Mouse (Mus musculus) myocyte (in vitro differentiated cells): ENCODE measurements around the gene Prim2. TPM values are rescaled to one million over a fixed set of nuclear protein-coding genes. Genes with fewer than 3 reads are reported as not detected.

ENCODE experiments used
- H3K27me3 ChIP-seq: one replicate; pipeline ENCODE4 v1.6.1; 2011; ENCODE audit not compliant: control insufficient read depth, insufficient read depth, insufficient read length
- H3K36me3 ChIP-seq: one replicate; pipeline ENCODE4 v1.6.1; 2011; ENCODE audit not compliant: control insufficient read depth, insufficient read depth
- H3K4me2 ChIP-seq: one replicate; pipeline ENCODE4 v1.6.1; 2011; ENCODE audit warnings: low read depth, control low read depth
- H3K4me3 ChIP-seq: one replicate; pipeline ENCODE4 v1.5.1; 2011; ENCODE audit warnings: mild to moderate bottlenecking, control low read depth, moderate library complexity
- H3K79me2 ChIP-seq: one replicate; pipeline ENCODE4 v1.6.1; 2011; ENCODE audit not compliant: control insufficient read depth, insufficient read depth
- H3ac ChIP-seq: one replicate; pipeline ENCODE4 v1.6.1; 2011; ENCODE audit not compliant: control insufficient read depth, insufficient read length
- CEBPB ChIP-seq: IDR thresholded peaks from 2 replicates; pipeline ENCODE4 v1.6.1; 2011; ENCODE audit warnings: mild to moderate bottlenecking, moderate library complexity; ENCODE audit not compliant: poor library complexity, insufficient read depth, severe bottlenecking
- E2F4 ChIP-seq: IDR thresholded peaks from one replicate; pipeline ENCODE4 v1.6.1; 2011; ENCODE audit warnings: mild to moderate bottlenecking, control low read depth, moderate library complexity; ENCODE audit not compliant: insufficient read depth
- MAX ChIP-seq: IDR thresholded peaks from one replicate; pipeline ENCODE4 v1.6.1; 2011; ENCODE audit warnings: low read depth, mild to moderate bottlenecking, control low read depth
- MYOD1 ChIP-seq, 3 experiments: IDR thresholded peaks; one replicate each; pipeline ENCODE4 v1.6.1; 2011; ENCODE audit warnings: control low read depth in 2 of 3, low read depth in 2 of 3, mild to moderate bottlenecking in 2 of 3, moderate library complexity in 1 of 3; ENCODE audit not compliant: insufficient read length in 2 of 3, control insufficient read depth in 1 of 3
- MYOG ChIP-seq, 3 experiments: IDR thresholded peaks; one replicate each; pipeline ENCODE4 v1.6.1; 2011; ENCODE audit warnings: control low read depth in 2 of 3, low read depth in 2 of 3, mild to moderate bottlenecking in 2 of 3; ENCODE audit not compliant: insufficient read length in 2 of 3, control insufficient read depth in 1 of 3, insufficient read depth in 1 of 3
- POLR2A ChIP-seq: IDR thresholded peaks from one replicate; pipeline ENCODE4 v1.6.1; 2011; ENCODE audit warnings: low read depth, mild to moderate bottlenecking, control low read depth, moderate library complexity; ENCODE audit not compliant: insufficient read length
- POLR2AphosphoS2 ChIP-seq: IDR thresholded peaks from one replicate; pipeline ENCODE4 v1.6.1; 2011; ENCODE audit warnings: low read depth, control low read depth; ENCODE audit not compliant: insufficient read length
- REST ChIP-seq: IDR thresholded peaks from one replicate; pipeline ENCODE4 v1.6.1; 2011; ENCODE audit warnings: mild to moderate bottlenecking, control low read depth, moderate library complexity; ENCODE audit not compliant: insufficient read depth, insufficient read length
- SRF ChIP-seq: IDR thresholded peaks from one replicate; pipeline ENCODE4 v1.6.1; 2011; ENCODE audit warnings: low read depth; ENCODE audit not compliant: control insufficient read depth, insufficient read length
- TCF12 ChIP-seq: IDR thresholded peaks from one replicate; pipeline ENCODE4 v1.6.1; 2011; ENCODE audit warnings: mild to moderate bottlenecking, control low read depth; ENCODE audit not compliant: poor library complexity, insufficient read depth, severe bottlenecking
- TCF3 ChIP-seq: IDR thresholded peaks from one replicate; pipeline ENCODE4 v1.6.1; 2011; ENCODE audit warnings: low read depth, control low read depth; ENCODE audit not compliant: insufficient read length
- USF1 ChIP-seq: IDR thresholded peaks from one replicate; pipeline ENCODE4 v1.6.1; 2011; ENCODE audit warnings: low read depth, mild to moderate bottlenecking, control low read depth, moderate library complexity
- polyA plus RNA-seq: library from polyadenylated mRNA; unstranded; fragments of >200 nt; fragmentation: generic; extraction: Trizol; gene quantifications from one replicate; pipeline ENCODE4 v1.2.1, GENCODE M21; 2012; ENCODE audit warnings: missing spikeins

Prim2 gene
- polyA plus RNA-seq, 1 experiment: 8.2 TPM

- Histone ChIP-seq H3K4me2 (no peak overlapping the region), H3K4me3 (no peak overlapping the region), H3K79me2 (no peaks in the 10 kb centered on the region), H3K36me3 (no peaks in the 10 kb centered on the region), H3K27me3 (no peaks in the 10 kb centered on the region), H3ac (no peak overlapping the region)
- TF ChIP-seq MYOG (IDR thresholded peaks at IDR 0.05; ENCODE audit: control insufficient read depth in 1 of 3, insufficient read depth in 1 of 3, insufficient read length in 2 of 3, low read depth in 2 of 3): no peak
- no peak for TF ChIP-seq E2F4
- no peak for TF ChIP-seq TCF3
- no peak for TF ChIP-seq USF1
- no peak for TF ChIP-seq CEBPB
- no peak for TF ChIP-seq POLR2AphosphoS2
- no peak for TF ChIP-seq MAX
- TF ChIP-seq POLR2A: no peak
- no peak for TF ChIP-seq SRF
- TF ChIP-seq MYOD1 (IDR thresholded peaks at IDR 0.05; ENCODE audit: control insufficient read depth in 1 of 3, insufficient read length in 2 of 3, low read depth in 2 of 3): no peak
- TF ChIP-seq REST: no peak
- no peak for TF ChIP-seq TCF12
These were observed 131.6 kb downstream of the Prim2 start for GRCm38 (mm10) chr1:33537948-33538347.

GRCm38 (mm10) chr1:33536272-33537004 lies 133.2 kb downstream of the Prim2 start:
- Histone ChIP-seq H3K4me2 (no peak overlapping the region), H3K36me3 (no peaks in the 10 kb centered on the region), H3K4me3 (no peak overlapping the region), H3K79me2 (no peaks in the 10 kb centered on the region), H3ac (no peak overlapping the region), H3K27me3 (no peaks in the 10 kb centered on the region)
- TF ChIP-seq POLR2AphosphoS2: no peak
- TF ChIP-seq E2F4: no peak
- no peak for TF ChIP-seq POLR2A
- TF ChIP-seq CEBPB: no peak
- no peak for TF ChIP-seq MAX
- no peak for TF ChIP-seq MYOG (IDR thresholded peaks at IDR 0.05; ENCODE audit: control insufficient read depth in 1 of 3, insufficient read depth in 1 of 3, insufficient read length in 2 of 3, low read depth in 2 of 3)
- TF ChIP-seq REST: no peak
- no peak for TF ChIP-seq SRF
- no peak for TF ChIP-seq USF1

- Histone ChIP-seq H3K4me3 (no peak overlapping the region), H3K4me2 (no peak overlapping the region), H3ac (no peak overlapping the region), H3K27me3 (no peaks in the 10 kb centered on the region), H3K36me3 (no peaks in the 10 kb centered on the region), H3K79me2 (no peaks in the 10 kb centered on the region)
- TF ChIP-seq MAX: no peak
- TF ChIP-seq TCF12: no peak
- no peak for TF ChIP-seq CEBPB
- TF ChIP-seq MYOG (IDR thresholded peaks at IDR 0.05; ENCODE audit: control insufficient read depth in 1 of 3, insufficient read depth in 1 of 3, insufficient read length in 2 of 3, low read depth in 2 of 3): no peak
- no peak for TF ChIP-seq USF1
- no peak for TF ChIP-seq E2F4
- no peak for TF ChIP-seq POLR2A
- TF ChIP-seq TCF3: no peak
- no peak for TF ChIP-seq REST
- TF ChIP-seq MYOD1 (IDR thresholded peaks at IDR 0.05; ENCODE audit: control insufficient read depth in 1 of 3, insufficient read length in 2 of 3, low read depth in 2 of 3): no peak
- no peak for TF ChIP-seq SRF
- no peak for TF ChIP-seq POLR2AphosphoS2
These were observed 134.4 kb downstream of the Prim2 start for GRCm38 (mm10) chr1:33535140-33535686.

GRCm38 (mm10) chr1:33531860-33532259 lies 137.7 kb downstream of the Prim2 start:
- Histone ChIP-seq H3K36me3 (no peaks in the 10 kb centered on the region), H3K27me3 (no peaks in the 10 kb centered on the region), H3ac (no peak overlapping the region), H3K4me2 (no peak overlapping the region), H3K4me3 (no peak overlapping the region), H3K79me2 (no peaks in the 10 kb centered on the region)
- TF ChIP-seq POLR2A (no peak), POLR2AphosphoS2 (no peak), MYOD1 (IDR thresholded peaks at IDR 0.05; ENCODE audit: control insufficient read depth in 1 of 3, insufficient read length in 2 of 3, low read depth in 2 of 3) (no peak), SRF (no peak), CEBPB (no peak), E2F4 (no peak), USF1 (no peak), MYOG (IDR thresholded peaks at IDR 0.05; ENCODE audit: control insufficient read depth in 1 of 3, insufficient read depth in 1 of 3, insufficient read length in 2 of 3, low read depth in 2 of 3) (no peak), TCF3 (no peak)
